Comparison of ENCODE assay signal across 17 mouse cellular contexts in genomic region chr13:64284676-64285075, GRCm38 (mm10). TPM values are rescaled to one million over a fixed set of nuclear protein-coding genes. Genes with fewer than 3 reads are reported as not detected.
DNase-seq lines count a peak whose midpoint lies in the region; ATAC-seq and TF ChIP-seq lines count a peak whose summit lies in the region.
"Had no signal": no experiment of that assay in that cellular context is flagged by ENCODE, and none has a peak within 500 bp of the region (broad histone marks: within the 10 kb centered on the region; RNA-seq: fewer than 3 reads in every experiment).

No protein-coding gene starts in this region.

- H3K4me1 ChIP-seq in liver, postnatal 0 days (ENCODE audit: insufficient read depth) = no peaks in the 10 kb centered on the region
- no peaks in the 10 kb centered on the region for H3K4me1 ChIP-seq in liver, embryonic 11.5 days (replicated peaks; ENCODE audit: control insufficient read depth, insufficient read depth, low read length)
- no peaks in the 10 kb centered on the region for H3K4me1 ChIP-seq in small intestine, adult 2 months (ENCODE audit: control insufficient read depth, insufficient read depth, insufficient read length, low read length)
- H3K4me1 ChIP-seq: neural tube, embryonic 13.5 days; stomach, embryonic 15.5 days had no signal

- H3K9me3 ChIP-seq in liver, postnatal 0 days (ENCODE audit: low read length) = peaks cover 3% of the 10 kb centered on the region
- peaks cover 4% of the 10 kb centered on the region for H3K9me3 ChIP-seq in liver, embryonic 11.5 days (ENCODE audit: control insufficient read depth, low read length)
- H3K9me3 ChIP-seq: intestine, embryonic 15.5 days; stomach, embryonic 15.5 days had no signal

- H3K4me2 ChIP-seq in liver, postnatal 0 days (ENCODE audit: low read depth, low read length) = no peak overlapping the region
- H3K4me2 ChIP-seq in liver, embryonic 11.5 days = no peak overlapping the region
- H3K4me2 ChIP-seq: intestine, embryonic 15.5 days; neural tube, embryonic 13.5 days; stomach, embryonic 15.5 days had no signal

- CTCF ChIA-PET in Patski (lab: Charles Lee) = interaction anchor here (1.2 kb wide), 1 partner anchor 11 kb away, joined by 4 read pairs; no protein-coding TSS in a partner anchor

- TF ChIP-seq POLR2A in small intestine, adult 2 months (IDR thresholded peaks at IDR 0.05; ENCODE audit: low read depth, low read length) = no peak

- WGBS in liver, postnatal 0 days (ENCODE audit: insufficient replicate concordance) = 90% methylated on average over 2 of the region's 2 CpGs
- WGBS in liver, embryonic 11.5 days = 88% methylated on average over 2 of the region's 2 CpGs
- WGBS in small intestine, adult 2 months = 92% methylated on average over 2 of the region's 2 CpGs

- H3K4me3 ChIP-seq in gastrocnemius, adult 2 months = no peak overlapping the region
- no peak overlapping the region for H3K4me3 ChIP-seq in liver, postnatal 0 days (ENCODE audit: low read depth, low read length)
- no peak overlapping the region for H3K4me3 ChIP-seq in liver, embryonic 11.5 days (ENCODE audit: low read depth, low read length)
- no peak overlapping the region for H3K4me3 ChIP-seq in small intestine, adult 2 months (ENCODE audit: low read depth, low read length)
- H3K4me3 ChIP-seq: intestine, embryonic 15.5 days; neural tube, embryonic 13.5 days; stomach, embryonic 15.5 days had no signal

- in situ Hi-C loops in Patski (cut with MboI; ENCODE audit: low pct_unique_long_range_greater_than_20kb) = no loop called here

- TF ChIP-seq CTCF in gastrocnemius, adult 2 months (IDR thresholded peaks at IDR 0.05) = peak; percentile 36
- TF ChIP-seq CTCF in liver, postnatal 0 days (IDR thresholded peaks at IDR 0.05; ENCODE audit: low read depth) = peak; percentile 43
- peak; percentile 54 for TF ChIP-seq CTCF in Patski (IDR thresholded peaks at IDR 0.05)
- TF ChIP-seq CTCF in small intestine, adult 2 months (IDR thresholded peaks at IDR 0.05; ENCODE audit: extremely low read depth, insufficient read length, insufficient replicate concordance, low read depth, low read length) = peak; percentile 14; the same call in 1 of the 2 replicates

- no peaks in the 10 kb centered on the region for H3K27me3 ChIP-seq in liver, postnatal 0 days (ENCODE audit: insufficient read depth, low read length)
- 0 out of 2 replicates have a peak, but pooled peaks cover 2% of the 10 kb centered on the region for H3K27me3 ChIP-seq in liver, embryonic 11.5 days (replicated peaks; ENCODE audit: control insufficient read depth, insufficient read depth, low read length)
- no peaks in the 10 kb centered on the region for H3K27me3 ChIP-seq in Patski
- H3K27me3 ChIP-seq in small intestine, adult 2 months (ENCODE audit: control insufficient read depth, insufficient read depth, low read length) = no peaks in the 10 kb centered on the region
- H3K27me3 ChIP-seq: intestine, embryonic 15.5 days; neural tube, embryonic 13.5 days; stomach, embryonic 15.5 days had no signal

- H3K27ac ChIP-seq in gastrocnemius, adult 2 months = no peak overlapping the region
- H3K27ac ChIP-seq in liver, postnatal 0 days (ENCODE audit: low read depth) = no peak overlapping the region
- H3K27ac ChIP-seq in liver, embryonic 11.5 days (ENCODE audit: low read depth, low read length) = no peak overlapping the region
- no peak overlapping the region for H3K27ac ChIP-seq in small intestine, adult 2 months (ENCODE audit: insufficient read depth, low read depth, low read length)
- H3K27ac ChIP-seq: intestine, embryonic 15.5 days; neural tube, embryonic 13.5 days; stomach, embryonic 15.5 days had no signal

- ATAC-seq in liver, postnatal 0 days = no peak
- no peak for ATAC-seq in liver, embryonic 11.5 days (replicated peaks; ENCODE audit: low FRiP score)
- ATAC-seq in Patski = no peak
- ATAC-seq: intestine, embryonic 15.5 days; midbrain, embryonic 16.5 days had no signal

- POLR2A ChIA-PET in Patski (lab: Charles Lee) = no interaction called here

- no peaks in the 10 kb centered on the region for H3K36me3 ChIP-seq in liver, postnatal 0 days (replicated peaks; ENCODE audit: insufficient read depth, low read length)
- H3K36me3 ChIP-seq in liver, embryonic 11.5 days (ENCODE audit: control insufficient read depth, insufficient read depth, low read length) = no peaks in the 10 kb centered on the region
- H3K36me3 ChIP-seq in small intestine, adult 2 months (ENCODE audit: control insufficient read depth, insufficient read depth, low read length) = no peaks in the 10 kb centered on the region
- H3K36me3 ChIP-seq: intestine, embryonic 15.5 days; neural tube, embryonic 13.5 days; stomach, embryonic 15.5 days had no signal

- intact Hi-C loops in gastrocnemius, adult 2 months (cut with DNase I) = no loop called here

- no peak overlapping the region for H3K9ac ChIP-seq in liver, postnatal 0 days (replicated peaks)
- no peak overlapping the region for H3K9ac ChIP-seq in liver, embryonic 11.5 days (ENCODE audit: low read depth, low read length)
- H3K9ac ChIP-seq: intestine, embryonic 15.5 days; neural tube, embryonic 13.5 days; stomach, embryonic 15.5 days had no signal

- DNase-seq in gastrocnemius, adult 2 months = no peak
- no peak for DNase-seq in gastrocnemius, adult 18-20 months (ENCODE audit: low spot score)
- DNase-seq in liver, postnatal 0 days = no peak
- DNase-seq in liver, embryonic 11.5 days (ENCODE audit: low spot score) = no peak
- DNase-seq in Patski (ENCODE audit: low read depth, low spot score) = no peak
- DNase-seq in right cerebral cortex, postnatal 14 days = no peak
- DNase-seq in spleen, postnatal 36 days (ENCODE audit: low spot score in 2 of 2) = no peak
- DNase-seq: cerebellum, postnatal 14 days; gastrocnemius, postnatal 25 days; kidney, postnatal 25 days; layer of hippocampus, postnatal 36 days; thymus, postnatal 25 days had no signal

- TF ChIP-seq EP300 in liver, postnatal 0 days (IDR thresholded peaks at IDR 0.05; ENCODE audit: low read depth) = no peak

RNA-seq across cellular contexts. Expression of gene Cdc14b, which starts 9.6 kb away (rescaled TPM):
- 1 to 10 TPM; 6.3 to 6.8 TPM for total RNA-seq in gastrocnemius, adult 2 months (2021)
- total RNA-seq in gastrocnemius, adult 18-20 months (2021) = 1 to 10 TPM; 5.9 to 7.5 TPM
- 4.5 and 5.3 TPM in 2 replicates for polyA plus RNA-seq in liver, postnatal 0 days (2015; fragmentation: Nextera tagmentation; extraction: Ambion mirVana)
- polyA plus RNA-seq in liver, embryonic 11.5 days (2014; fragmentation: Nextera tagmentation; extraction: Ambion mirVana) = 16.6 and 17.5 TPM in 2 replicates
- 19.4 TPM for polyA plus RNA-seq in Patski (2021)
- polyA plus RNA-seq in small intestine, adult 2 months (2012; rRNA removed) = 1.4 and 2.8 TPM in 2 replicates

RNA-seq across cellular contexts. Expression of gene Aaed1, which starts 27.8 kb away (rescaled TPM):
- total RNA-seq in gastrocnemius, adult 2 months (2021) = 10 to 100 TPM; 40.4 to 47.8 TPM
- total RNA-seq in gastrocnemius, adult 18-20 months (2021) = 10 to 100 TPM; 47.3 to 51.5 TPM
- polyA plus RNA-seq in liver, postnatal 0 days (2015; fragmentation: Nextera tagmentation; extraction: Ambion mirVana) = 37.8 and 39.3 TPM in 2 replicates
- polyA plus RNA-seq in liver, embryonic 11.5 days (2014; fragmentation: Nextera tagmentation; extraction: Ambion mirVana) = 43.0 and 45.5 TPM in 2 replicates
- polyA plus RNA-seq in Patski (2021) = 59.9 TPM
- polyA plus RNA-seq in small intestine, adult 2 months (2012; rRNA removed) = 2.5 and 4.4 TPM in 2 replicates
